Mouse (Mus musculus): ENCODE data around the gene Irf2. TPM values are rescaled to one million over a fixed set of nuclear protein-coding genes. Genes with fewer than 3 reads are reported as not detected.
"Not testable (repeated sequence)": the region's sequence is repeated elsewhere in the genome, so short reads cannot be mapped to it uniquely, and the experiment has no call there.

The Irf2 gene
- polyA plus RNA-seq, 1 experiment = 33.2 TPM

- no peak overlapping the region for H3K4me3 ChIP-seq (ENCODE audit: insufficient read depth, low read length)
- H3K27ac ChIP-seq (ENCODE audit: insufficient read depth, low read length) = no peak overlapping the region
- TF ChIP-seq POLR2A (IDR thresholded peaks at IDR 0.05; ENCODE audit: low read depth, low read length) = no peak
- TF ChIP-seq CTCF (IDR thresholded peaks at IDR 0.05; ENCODE audit: borderline replicate concordance, insufficient read depth, low read length) = no peak
- 0 out of 2 replicates have a peak, but pooled peaks cover 2% of the 10 kb centered on the region for H3K4me1 ChIP-seq (ENCODE audit: control insufficient read depth, insufficient read depth, low read length)
Observed at GRCm38 (mm10) chr8:46721065-46721845, 18.3 kb upstream of the Irf2 start.

DNA sequence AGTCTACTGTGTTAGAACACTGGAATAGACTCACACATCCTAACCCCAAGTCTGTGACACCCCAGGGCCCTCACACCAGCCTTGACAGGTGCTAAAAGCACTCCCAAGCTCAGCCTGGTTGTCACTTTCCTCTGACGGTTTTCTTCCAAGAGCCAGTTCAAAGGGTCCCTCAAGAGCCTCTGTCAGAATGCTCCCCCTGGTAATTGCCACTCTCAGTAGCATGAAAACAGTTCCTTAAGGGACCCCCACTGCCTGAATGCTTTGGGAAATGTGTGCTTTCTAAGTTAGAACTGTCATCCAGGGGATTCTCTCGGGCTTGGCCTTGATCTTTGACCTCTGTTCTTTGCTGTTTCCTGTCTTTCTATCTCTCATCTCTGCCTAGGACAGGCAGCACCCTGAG is 17.0 kb upstream of the Irf2 start:
- no peak overlapping the region for H3K4me3 ChIP-seq (ENCODE audit: insufficient read depth, low read length)
- no peaks in the 10 kb centered on the region for H3K4me1 ChIP-seq (ENCODE audit: control insufficient read depth, insufficient read depth, low read length)
- H3K27ac ChIP-seq (ENCODE audit: insufficient read depth, low read length) = no peak overlapping the region
- TF ChIP-seq POLR2A (IDR thresholded peaks at IDR 0.05; ENCODE audit: low read depth, low read length) (no peak), CTCF (IDR thresholded peaks at IDR 0.05; ENCODE audit: borderline replicate concordance, insufficient read depth, low read length) (no peak)

DNA sequence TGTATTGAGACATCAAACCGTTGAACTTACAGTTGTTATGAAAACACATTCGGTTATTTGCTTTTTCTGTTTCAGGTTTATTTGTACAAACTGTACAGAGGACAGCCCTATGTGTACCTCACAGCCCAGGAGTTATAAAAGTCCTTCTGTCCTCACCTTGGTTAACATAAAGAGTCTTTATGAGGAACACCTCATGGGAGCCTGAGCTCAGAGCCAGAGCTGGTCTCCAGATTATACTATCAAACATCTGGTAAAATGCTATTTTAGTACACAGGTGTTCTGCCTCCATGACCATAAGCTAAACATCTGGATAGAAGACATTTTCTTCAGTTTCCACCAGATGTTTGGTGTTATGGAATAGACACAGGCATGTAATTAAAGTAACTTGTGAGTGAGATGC is 13.1 kb upstream of the Irf2 start:
- Histone ChIP-seq H3K4me3 (ENCODE audit: insufficient read depth, low read length) (no peak overlapping the region), H3K4me1 (ENCODE audit: control insufficient read depth, insufficient read depth, low read length) (no peaks in the 10 kb centered on the region), H3K27ac (ENCODE audit: insufficient read depth, low read length) (no peak overlapping the region)
- TF ChIP-seq CTCF (IDR thresholded peaks at IDR 0.05; ENCODE audit: borderline replicate concordance, insufficient read depth, low read length) (no peak), POLR2A (IDR thresholded peaks at IDR 0.05; ENCODE audit: low read depth, low read length) (no peak)

DNA sequence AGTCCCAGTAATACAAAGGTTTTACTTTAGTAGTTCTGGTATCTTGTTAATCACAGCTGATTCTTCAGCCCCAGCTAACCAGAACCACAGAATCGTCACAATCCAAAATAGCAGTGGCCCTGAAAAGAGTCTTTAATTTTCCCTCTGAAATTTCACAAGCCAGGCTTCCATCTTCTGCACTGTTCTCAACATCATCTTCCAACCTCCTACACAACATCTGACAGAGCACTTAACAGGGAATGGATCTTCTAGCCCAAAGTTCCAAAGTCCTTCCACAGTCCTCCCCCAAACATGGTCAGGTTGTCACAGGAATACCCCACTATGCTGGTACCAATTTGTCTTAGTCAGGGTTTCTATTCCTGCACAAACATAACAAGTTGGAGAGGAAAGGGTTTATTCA is 9.9 kb upstream of the Irf2 start:
- not testable (repeated sequence) for H3K4me3 ChIP-seq (ENCODE audit: insufficient read depth, low read length); H3K4me1 ChIP-seq (ENCODE audit: control insufficient read depth, insufficient read depth, low read length); H3K27ac ChIP-seq (ENCODE audit: insufficient read depth, low read length)

DNA sequence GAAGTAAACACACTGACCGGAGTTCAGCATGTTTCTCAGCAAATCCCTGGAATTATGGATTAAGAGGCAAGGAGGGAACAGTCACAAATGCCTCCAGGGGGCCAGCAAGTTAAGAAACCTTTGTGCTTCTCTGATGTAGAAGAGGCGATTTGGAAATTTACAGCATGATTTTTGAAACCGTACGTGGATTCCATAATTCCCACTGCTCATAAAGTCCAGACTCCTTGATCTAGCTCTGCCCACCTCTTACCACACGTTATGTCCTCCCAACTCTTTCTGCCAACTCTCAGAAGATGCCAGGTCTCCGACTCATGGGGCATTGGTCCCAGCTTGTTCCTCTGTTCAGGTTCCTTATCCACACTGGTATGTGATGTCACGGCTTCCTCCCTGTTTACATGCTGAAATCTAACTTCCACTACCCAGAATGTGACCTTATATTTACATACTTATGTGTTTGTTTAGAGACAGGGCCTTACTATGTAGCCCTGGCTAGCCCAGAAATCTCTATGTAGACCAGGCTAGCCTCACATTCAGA is 7.1 kb upstream of the Irf2 start:
- no peak overlapping the region for H3K27ac ChIP-seq (ENCODE audit: insufficient read depth, low read length)
- H3K4me1 ChIP-seq (ENCODE audit: control insufficient read depth, insufficient read depth, low read length) = no peaks in the 10 kb centered on the region
- no peak overlapping the region for H3K4me3 ChIP-seq (ENCODE audit: insufficient read depth, low read length)
- no peak for TF ChIP-seq CTCF (IDR thresholded peaks at IDR 0.05; ENCODE audit: borderline replicate concordance, insufficient read depth, low read length)
- no peak for TF ChIP-seq POLR2A (IDR thresholded peaks at IDR 0.05; ENCODE audit: low read depth, low read length)

DNA sequence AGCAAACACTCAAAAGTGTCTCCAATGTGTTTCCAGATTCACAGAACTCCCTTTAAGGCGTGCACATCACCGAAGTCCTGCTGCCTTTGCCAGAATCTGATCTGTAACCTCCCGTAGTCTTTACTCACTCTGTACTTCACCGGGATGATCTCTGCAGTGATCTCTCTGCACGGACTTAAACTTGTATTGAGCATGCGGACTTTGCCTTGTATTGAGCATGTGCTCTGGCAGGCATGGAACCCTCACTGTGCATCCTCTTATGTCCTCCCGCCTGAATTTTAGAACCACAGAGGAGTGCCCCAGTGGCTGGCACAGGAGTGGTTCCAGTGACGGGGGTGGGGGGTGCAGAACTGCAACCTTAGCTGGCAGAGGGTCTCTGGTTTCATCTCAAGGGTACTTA is 5.9 kb upstream of the Irf2 start:
- Histone ChIP-seq H3K4me1 (ENCODE audit: control insufficient read depth, insufficient read depth, low read length) (no peaks in the 10 kb centered on the region), H3K27ac (ENCODE audit: insufficient read depth, low read length) (no peak overlapping the region), H3K4me3 (ENCODE audit: insufficient read depth, low read length) (no peak overlapping the region)
- TF ChIP-seq POLR2A (IDR thresholded peaks at IDR 0.05; ENCODE audit: low read depth, low read length) (no peak), CTCF (IDR thresholded peaks at IDR 0.05; ENCODE audit: borderline replicate concordance, insufficient read depth, low read length) (no peak)

DNA sequence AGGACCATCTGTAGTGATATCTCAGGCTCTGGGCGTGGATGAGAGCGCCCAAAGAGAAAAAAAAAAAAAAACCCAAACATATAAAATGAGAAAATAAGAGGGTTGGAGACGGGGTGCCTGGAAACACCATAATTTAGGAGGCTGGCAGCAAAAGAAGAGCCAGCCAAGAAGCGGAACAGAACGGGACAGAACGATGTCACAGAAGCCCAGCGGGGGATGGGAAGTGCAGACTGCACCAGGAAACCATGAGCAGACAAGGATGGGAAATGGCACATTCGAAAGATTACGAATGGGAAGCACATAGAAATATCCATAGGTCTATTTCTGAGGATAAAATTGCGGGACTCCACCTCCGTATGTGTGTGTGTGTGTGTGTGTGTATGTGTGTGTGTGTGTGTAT is 4.0 kb upstream of the Irf2 start:
- TF ChIP-seq POLR2A (IDR thresholded peaks at IDR 0.05; ENCODE audit: low read depth, low read length) (no peak), CTCF (IDR thresholded peaks at IDR 0.05; ENCODE audit: borderline replicate concordance, insufficient read depth, low read length) (no peak)
- H3K27ac ChIP-seq (ENCODE audit: insufficient read depth, low read length) = no peak overlapping the region
- no peak overlapping the region for H3K4me3 ChIP-seq (ENCODE audit: insufficient read depth, low read length)
- no peaks in the 10 kb centered on the region for H3K4me1 ChIP-seq (ENCODE audit: control insufficient read depth, insufficient read depth, low read length)

GRCm38 (mm10) chr8:46736260-46736659 is 3.3 kb upstream of the Irf2 start:
- Histone ChIP-seq H3K27ac (ENCODE audit: insufficient read depth, low read length) (no peak overlapping the region), H3K4me1 (ENCODE audit: control insufficient read depth, insufficient read depth, low read length) (no peaks in the 10 kb centered on the region), H3K4me3 (ENCODE audit: insufficient read depth, low read length) (no peak overlapping the region)
- TF ChIP-seq POLR2A (IDR thresholded peaks at IDR 0.05; ENCODE audit: low read depth, low read length) = no peak
- no peak for TF ChIP-seq CTCF (IDR thresholded peaks at IDR 0.05; ENCODE audit: borderline replicate concordance, insufficient read depth, low read length)

DNA sequence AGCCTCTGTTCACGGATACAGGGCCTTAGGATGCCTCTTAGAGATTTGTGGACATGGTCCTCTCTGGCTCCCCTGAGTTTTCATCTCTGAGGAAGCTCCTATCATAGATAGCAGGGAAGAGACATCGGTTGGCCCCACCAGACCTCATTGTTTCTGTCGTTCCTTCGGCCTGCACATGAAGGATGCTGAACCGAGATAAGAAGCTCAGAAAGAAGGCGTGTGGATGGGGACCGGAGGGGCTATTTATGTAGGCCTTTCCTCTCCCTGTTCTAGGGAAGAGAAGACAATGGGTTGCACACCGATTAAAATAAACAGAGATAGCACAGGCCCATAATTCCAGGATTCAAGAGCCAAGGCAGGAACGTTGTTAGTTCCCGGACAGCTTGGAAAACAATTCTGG is 2.1 kb upstream of the Irf2 start:
- TF ChIP-seq POLR2A (IDR thresholded peaks at IDR 0.05; ENCODE audit: low read depth, low read length) (no peak), CTCF (IDR thresholded peaks at IDR 0.05; ENCODE audit: borderline replicate concordance, insufficient read depth, low read length) (no peak)
- no peak overlapping the region for H3K4me3 ChIP-seq (ENCODE audit: insufficient read depth, low read length)
- H3K27ac ChIP-seq (ENCODE audit: insufficient read depth, low read length) = no peak overlapping the region
- H3K4me1 ChIP-seq (ENCODE audit: control insufficient read depth, insufficient read depth, low read length) = no peaks in the 10 kb centered on the region

DNA sequence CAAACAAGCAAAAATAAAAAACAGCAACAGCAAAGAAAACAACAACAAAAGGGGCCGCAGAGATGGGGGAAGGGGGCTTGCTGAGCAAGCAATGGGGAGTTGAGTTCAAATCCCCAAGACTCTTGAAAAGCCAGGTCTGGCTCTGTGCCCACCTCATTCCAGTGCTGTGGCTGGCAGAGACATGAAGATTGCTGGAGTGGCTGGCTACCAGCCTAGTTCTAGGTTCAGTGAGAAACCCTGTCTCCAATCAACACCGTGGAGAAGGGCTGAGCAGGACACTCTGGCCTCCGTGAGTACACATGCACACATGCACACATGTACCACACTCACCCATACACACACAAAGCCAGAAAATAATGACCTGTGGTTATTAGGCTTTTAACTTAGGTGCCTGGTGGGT is 1.6 kb upstream of the Irf2 start:
- TF ChIP-seq POLR2A (IDR thresholded peaks at IDR 0.05; ENCODE audit: low read depth, low read length) = 0 out of 2 replicates have a peak, but pooled peaks have one; percentile 24
- TF ChIP-seq CTCF (IDR thresholded peaks at IDR 0.05; ENCODE audit: borderline replicate concordance, insufficient read depth, low read length) = no peak
- Histone ChIP-seq H3K4me1 (ENCODE audit: control insufficient read depth, insufficient read depth, low read length) (no peaks in the 10 kb centered on the region), H3K27ac (ENCODE audit: insufficient read depth, low read length) (no peak overlapping the region), H3K4me3 (ENCODE audit: insufficient read depth, low read length) (no peak overlapping the region)
